Mouse (Mus musculus) hindbrain, embryonic 16.5 days (tissue): ENCODE measurements around the gene Cysltr1. TPM values are rescaled to one million over a fixed set of nuclear protein-coding genes. Genes with fewer than 3 reads are reported as not detected.
A peak's percentile ranks its signal among the peaks of the same experiment; 100 is the strongest.

ENCODE experiments used
- ATAC-seq: fragments of 200-750 bp; cut with Nextera tagmentation; 2 replicates; pipeline ENCODE4 v1.8.0; 2017; ENCODE audit warnings: moderate TSS enrichment, moderate library complexity
- H3K27ac ChIP-seq: fragments of 300-500 bp; sonication (generic); 2 replicates; pipeline ENCODE4 v1.5.1; 2014; ENCODE audit warnings: low read depth, mild to moderate bottlenecking, control low read depth, low read length, moderate library complexity
- H3K27me3 ChIP-seq: fragments of 300-500 bp; sonication (generic); replicated peaks from 2 replicates; pipeline ENCODE4 v1.6.1; 2014; ENCODE audit warnings: low read length; ENCODE audit not compliant: control insufficient read depth, insufficient read depth
- H3K36me3 ChIP-seq: fragments of 300-500 bp; sonication (generic); 2 replicates; pipeline ENCODE4 v1.6.1; 2014; ENCODE audit warnings: mild to moderate bottlenecking, low read length, moderate library complexity, mixed read lengths; ENCODE audit not compliant: control insufficient read depth, insufficient read depth
- H3K4me1 ChIP-seq: fragments of 300-500 bp; sonication (generic); 2 replicates; pipeline ENCODE4 v1.6.1; 2014; ENCODE audit warnings: low read depth, low read length; ENCODE audit not compliant: control insufficient read depth, insufficient read depth
- H3K4me2 ChIP-seq: fragments of 300-500 bp; sonication (generic); 2 replicates; pipeline ENCODE4 v1.6.1; 2014; ENCODE audit warnings: mild to moderate bottlenecking, low read length, control low read depth, moderate library complexity
- H3K4me3 ChIP-seq: fragments of 300-500 bp; sonication (generic); 2 replicates; pipeline ENCODE4 v1.5.1; 2014; ENCODE audit warnings: mild to moderate bottlenecking, low read length, control low read depth, moderate library complexity
- H3K9ac ChIP-seq: fragments of 300-500 bp; sonication (generic); 2 replicates; pipeline ENCODE4 v1.6.1; 2014; ENCODE audit warnings: low read depth, mild to moderate bottlenecking, control low read depth, low read length, moderate library complexity
- H3K9me3 ChIP-seq: fragments of 300-500 bp; sonication (generic); 2 replicates; pipeline ENCODE4 v1.6.1; 2014; ENCODE audit warnings: mild to moderate bottlenecking, low read length, moderate library complexity; ENCODE audit not compliant: control insufficient read depth
- WGBS: fragments of 180-500 bp; shearing (Covaris S2); extraction: QIAGEN DNeasy Blood & Tissue Kit; methylation state at CpG from one replicate; pipeline ENCODE4 v1.1.7; 2014; 5-methylcytosine and 5-hydroxymethylcytosine counted together
- polyA plus RNA-seq: library from polyadenylated mRNA; unstranded; fragments of >200 nt; fragmentation: Nextera tagmentation; extraction: Ambion mirVana; gene quantifications from 2 replicates; pipeline ENCODE4 v1.2.1, GENCODE M21; 2015

Cysltr1 gene
- 0.10 and 0.46 TPM in 2 replicates for polyA plus RNA-seq

- Histone ChIP-seq H3K4me1 (no peaks in the 10 kb centered on the region), H3K4me2 (peak within 1 kb of the TSS; percentile 35), H3K4me3 (no peak within 1 kb of the TSS), H3K9ac (no peak within 1 kb of the TSS), H3K36me3 (no peaks in the 10 kb centered on the region), H3K27me3 (no peaks in the 10 kb centered on the region), H3K27ac (no peak within 1 kb of the TSS), H3K9me3 (no peaks in the 10 kb centered on the region)
- 35% methylated on average over 6 of the region's 6 CpGs for WGBS
- no peak for ATAC-seq
Measured at GRCm38 (mm10) chrX:106603386-106603785, at the start of gene Cysltr1. TSS of gene Cysltr1 (minus strand) at chrX:106603679.

DNA sequence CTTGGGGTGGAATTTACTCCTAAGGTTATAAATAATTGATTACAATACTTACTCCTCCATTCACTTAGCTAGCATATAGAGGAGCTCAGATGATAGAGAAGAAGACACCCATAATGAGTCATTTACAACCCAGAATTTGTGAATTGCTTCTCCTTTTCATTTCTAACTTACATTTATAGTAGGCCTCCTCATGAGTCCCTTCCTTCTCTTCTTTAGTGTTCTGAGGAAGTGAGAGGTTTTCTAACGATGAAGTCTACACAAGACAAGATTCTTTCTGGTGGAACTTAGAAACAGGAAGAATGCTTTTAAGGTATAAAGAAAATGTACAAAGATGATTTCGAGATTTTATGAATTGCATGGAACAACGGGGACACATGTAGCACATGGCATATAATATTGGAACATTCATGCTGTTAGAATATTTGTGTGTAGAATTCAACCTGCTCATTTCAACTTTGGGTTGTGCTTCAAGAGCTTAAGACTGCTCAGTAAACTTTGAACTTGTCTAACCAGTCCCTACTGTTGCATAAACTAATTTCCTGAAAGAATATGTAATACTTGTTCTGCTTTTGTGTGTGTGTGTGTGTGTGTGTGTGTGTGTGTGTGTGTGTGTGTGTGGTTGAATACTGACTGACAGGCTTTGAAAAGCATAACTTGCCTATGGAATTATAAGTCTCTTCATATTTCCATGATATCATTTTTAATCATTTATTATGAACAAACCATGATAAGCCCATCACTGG, 31.5 kb upstream of the Cysltr1 start:
- no peaks in the 10 kb centered on the region; the same call in 1 of the 2 replicates for H3K27me3 ChIP-seq
- no peaks in the 10 kb centered on the region for H3K4me1 ChIP-seq
- no peak overlapping the region for H3K4me2 ChIP-seq
- H3K9ac ChIP-seq: no peak overlapping the region
- H3K4me3 ChIP-seq: no peak overlapping the region
- no peak for ATAC-seq
- no peaks in the 10 kb centered on the region for H3K36me3 ChIP-seq
- H3K9me3 ChIP-seq: no peaks in the 10 kb centered on the region
- no peak overlapping the region for H3K27ac ChIP-seq
- WGBS: 83% methylated on average over 3 of the region's 3 CpGs

- no peak overlapping the region for H3K4me2 ChIP-seq
- H3K9ac ChIP-seq: no peak overlapping the region
- no peaks in the 10 kb centered on the region for H3K4me1 ChIP-seq
- H3K27me3 ChIP-seq: no peaks in the 10 kb centered on the region; the same call in 1 of the 2 replicates
- no peak for ATAC-seq
- no peaks in the 10 kb centered on the region for H3K36me3 ChIP-seq
- no peak overlapping the region for H3K4me3 ChIP-seq
- H3K27ac ChIP-seq: no peak overlapping the region
- H3K9me3 ChIP-seq: no peaks in the 10 kb centered on the region
Measured at GRCm38 (mm10) chrX:106633543-106633942, 30.1 kb upstream of the Cysltr1 start.

- no peak overlapping the region for H3K4me2 ChIP-seq
- H3K27me3 ChIP-seq: no peaks in the 10 kb centered on the region
- H3K36me3 ChIP-seq: no peaks in the 10 kb centered on the region
- H3K4me1 ChIP-seq: no peaks in the 10 kb centered on the region
- no peak overlapping the region for H3K4me3 ChIP-seq
- WGBS: 65% methylated on average over 1 of the region's 1 CpGs
- no peaks in the 10 kb centered on the region for H3K9me3 ChIP-seq
- H3K9ac ChIP-seq: no peak overlapping the region
- no peak for ATAC-seq
- H3K27ac ChIP-seq: no peak overlapping the region
Measured at GRCm38 (mm10) chrX:106628514-106628913, 25.0 kb upstream of the Cysltr1 start.

- no peak overlapping the region for H3K4me3 ChIP-seq
- no peaks in the 10 kb centered on the region for H3K4me1 ChIP-seq
- no peak overlapping the region for H3K4me2 ChIP-seq
- H3K27ac ChIP-seq: no peak overlapping the region
- H3K9me3 ChIP-seq: no peaks in the 10 kb centered on the region
- WGBS: 65% methylated on average over 3 of the region's 3 CpGs
- H3K36me3 ChIP-seq: no peaks in the 10 kb centered on the region
- no peak for ATAC-seq
- H3K27me3 ChIP-seq: no peaks in the 10 kb centered on the region
- no peak overlapping the region for H3K9ac ChIP-seq
Measured at GRCm38 (mm10) chrX:106623667-106624066, 20.2 kb upstream of the Cysltr1 start.

GRCm38 (mm10) chrX:106622512-106622911, 19.0 kb upstream of the Cysltr1 start:
- Histone ChIP-seq H3K4me2 (no peak overlapping the region), H3K4me1 (no peaks in the 10 kb centered on the region), H3K27me3 (no peaks in the 10 kb centered on the region), H3K27ac (no peak overlapping the region), H3K4me3 (no peak overlapping the region), H3K36me3 (no peaks in the 10 kb centered on the region), H3K9ac (no peak overlapping the region), H3K9me3 (no peaks in the 10 kb centered on the region)
- WGBS: 76% methylated on average over 1 of the region's 1 CpGs
- no peak for ATAC-seq

DNA sequence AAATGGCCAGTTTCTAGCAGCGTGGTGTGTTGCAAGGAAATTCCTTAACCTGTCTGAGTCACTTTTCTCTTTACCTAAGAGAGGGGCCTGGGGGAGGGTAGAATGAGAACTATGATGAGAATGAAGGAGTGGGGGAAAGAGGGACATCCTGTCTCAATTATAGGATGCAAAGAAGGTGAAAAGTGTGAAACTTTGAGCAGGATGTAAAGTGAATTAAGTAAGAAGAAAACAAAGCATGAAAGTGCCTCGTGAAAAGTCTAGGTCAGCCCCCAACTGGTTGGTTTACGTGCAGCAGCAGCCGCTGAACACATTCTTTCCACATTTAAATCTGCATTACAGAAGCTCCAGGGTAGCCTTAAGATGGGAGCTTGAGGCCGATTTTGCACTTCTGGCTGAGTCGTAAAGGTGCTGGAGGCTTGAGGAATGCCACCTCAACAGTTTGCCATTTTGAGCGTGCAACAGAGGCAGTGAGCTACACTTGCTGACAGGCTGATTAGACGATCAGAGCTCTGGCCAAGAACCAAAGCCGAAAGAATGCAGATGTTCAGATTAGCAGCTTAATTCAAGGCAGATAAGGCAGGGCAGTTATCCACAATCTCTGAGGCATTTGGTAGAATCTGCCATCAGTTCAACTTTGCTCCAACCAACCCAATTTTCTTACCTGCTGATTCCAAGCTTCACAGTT, 763 bp downstream of the Cysltr1 start:
- WGBS: 17% methylated on average over 9 of the region's 9 CpGs
- no peaks in the 10 kb centered on the region for H3K36me3 ChIP-seq
- ATAC-seq: no peak

DNA sequence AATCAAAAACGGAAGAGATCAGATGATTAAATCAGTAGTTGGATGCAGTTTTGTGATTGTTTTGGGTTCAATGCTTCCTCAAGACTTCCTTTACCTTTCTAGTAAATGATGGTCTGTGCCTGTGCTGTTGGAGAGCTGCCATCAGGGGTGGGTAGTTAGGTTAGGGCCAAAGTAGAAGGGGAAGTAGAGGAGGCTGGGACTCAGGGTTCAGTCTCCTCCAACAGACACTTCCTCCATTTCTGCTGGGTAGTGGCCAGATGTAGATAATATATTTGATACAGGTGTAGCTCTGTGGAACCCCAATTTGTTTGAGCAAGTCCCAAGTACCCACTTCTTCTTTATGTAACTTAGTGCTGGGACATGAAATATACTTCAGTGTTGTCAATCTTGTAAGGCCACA, 7.6 kb downstream of the Cysltr1 start:
- no peak overlapping the region for H3K27ac ChIP-seq
- no peak for ATAC-seq
- no peaks in the 10 kb centered on the region for H3K9me3 ChIP-seq
- no peak overlapping the region for H3K9ac ChIP-seq
- no peaks in the 10 kb centered on the region; the same call in 1 of the 2 replicates for H3K27me3 ChIP-seq
- H3K4me3 ChIP-seq: no peak overlapping the region
- 86% methylated on average over 1 of the region's 1 CpGs for WGBS
- H3K4me1 ChIP-seq: no peaks in the 10 kb centered on the region
- no peaks in the 10 kb centered on the region for H3K36me3 ChIP-seq
- H3K4me2 ChIP-seq: no peak overlapping the region

More for the DNA sequence above, 763 bp downstream of the Cysltr1 start:
- H3K9me3 ChIP-seq: no peaks in the 10 kb centered on the region
- H3K4me1 ChIP-seq: no peaks in the 10 kb centered on the region
- no peaks in the 10 kb centered on the region for H3K27me3 ChIP-seq
- peak overlapping the region; percentile 35 for H3K4me2 ChIP-seq
- H3K9ac ChIP-seq: no peak overlapping the region
- H3K4me3 ChIP-seq: no peak overlapping the region
- no peak overlapping the region for H3K27ac ChIP-seq

GRCm38 (mm10) chrX:106593914-106594313, 9.6 kb downstream of the Cysltr1 start:
- Histone ChIP-seq H3K4me2 (no peak overlapping the region), H3K27me3 (no peaks in the 10 kb centered on the region; the same call in 1 of the 2 replicates), H3K9me3 (no peaks in the 10 kb centered on the region), H3K4me1 (no peaks in the 10 kb centered on the region), H3K36me3 (no peaks in the 10 kb centered on the region), H3K27ac (no peak overlapping the region), H3K9ac (no peak overlapping the region), H3K4me3 (no peak overlapping the region)
- no peak for ATAC-seq
